Mouse (Mus musculus): Measurements from ENCODE around the gene Sarm1.

- no peak for TF ChIP-seq POLR2A (IDR thresholded peaks at IDR 0.05; ENCODE audit: control insufficient read depth, low read depth, low read length)
- no peak for TF ChIP-seq CTCF (IDR thresholded peaks at IDR 0.05; ENCODE audit: control insufficient read depth, insufficient read depth, insufficient replicate concordance, low read depth, low read length)
Measured at GRCm38 (mm10) chr11:78475289-78475688, 22.3 kb downstream of the Sarm1 start.
